Mouse (Mus musculus): ENCODE results near the gene Wdr5.

The Wdr5 gene

GRCm38 (mm10) chr2:27514639-27515328 lies at the start of gene Wdr5:
Gene Wdr5, plus strand, starts transcription at chr2:27515157.
- peak; percentile 92 for DNase-seq (ENCODE audit: low spot score)

GRCm38 (mm10) chr2:27469292-27469990 lies 45.5 kb upstream of the Wdr5 start:
- no peak for DNase-seq (ENCODE audit: low spot score)

DNA sequence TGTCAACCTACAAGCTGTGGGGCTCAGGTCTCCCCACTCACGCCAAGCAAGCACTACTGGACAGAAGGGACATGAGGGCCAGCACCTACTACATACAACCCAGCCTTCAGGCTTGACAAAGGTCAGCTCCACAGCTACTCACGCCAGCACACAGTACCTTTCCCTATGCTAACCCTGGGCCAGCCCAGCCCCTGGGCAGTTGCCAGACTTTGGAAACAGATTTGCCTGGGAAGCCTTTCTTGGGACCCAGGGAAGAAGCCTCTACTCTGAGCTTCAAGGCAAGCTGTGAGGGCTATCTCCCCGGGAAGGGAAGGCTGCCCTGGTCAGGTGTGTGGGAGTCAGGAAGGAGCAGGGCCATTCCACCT lies 45.0 kb upstream of the Wdr5 start:
- DNase-seq (ENCODE audit: low spot score) = no peak

- DNase-seq (ENCODE audit: low spot score) = no peak
These were observed 44.4 kb upstream of the Wdr5 start for GRCm38 (mm10) chr2:27470535-27470934.

DNA sequence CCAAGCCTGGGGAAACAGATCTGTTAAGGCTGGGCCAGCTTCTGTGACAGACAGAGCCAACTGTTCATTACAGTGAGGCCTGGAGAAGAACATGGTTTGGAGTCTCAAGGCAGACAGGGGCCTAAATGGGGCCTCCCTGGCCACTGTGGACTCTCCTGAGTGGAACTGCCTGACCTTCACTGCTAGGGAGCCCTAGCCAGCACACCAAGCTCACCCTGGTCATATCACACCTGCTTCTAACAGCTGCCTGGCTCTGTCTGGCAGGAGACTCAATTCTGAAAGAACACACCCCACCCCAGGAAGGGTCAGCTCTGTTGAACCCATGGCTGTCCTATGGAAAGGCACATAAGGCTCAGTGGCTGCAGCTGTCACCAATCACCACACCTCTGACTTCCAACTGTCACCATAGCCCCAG lies 43.8 kb upstream of the Wdr5 start:
- no peak for DNase-seq (ENCODE audit: low spot score)

DNA sequence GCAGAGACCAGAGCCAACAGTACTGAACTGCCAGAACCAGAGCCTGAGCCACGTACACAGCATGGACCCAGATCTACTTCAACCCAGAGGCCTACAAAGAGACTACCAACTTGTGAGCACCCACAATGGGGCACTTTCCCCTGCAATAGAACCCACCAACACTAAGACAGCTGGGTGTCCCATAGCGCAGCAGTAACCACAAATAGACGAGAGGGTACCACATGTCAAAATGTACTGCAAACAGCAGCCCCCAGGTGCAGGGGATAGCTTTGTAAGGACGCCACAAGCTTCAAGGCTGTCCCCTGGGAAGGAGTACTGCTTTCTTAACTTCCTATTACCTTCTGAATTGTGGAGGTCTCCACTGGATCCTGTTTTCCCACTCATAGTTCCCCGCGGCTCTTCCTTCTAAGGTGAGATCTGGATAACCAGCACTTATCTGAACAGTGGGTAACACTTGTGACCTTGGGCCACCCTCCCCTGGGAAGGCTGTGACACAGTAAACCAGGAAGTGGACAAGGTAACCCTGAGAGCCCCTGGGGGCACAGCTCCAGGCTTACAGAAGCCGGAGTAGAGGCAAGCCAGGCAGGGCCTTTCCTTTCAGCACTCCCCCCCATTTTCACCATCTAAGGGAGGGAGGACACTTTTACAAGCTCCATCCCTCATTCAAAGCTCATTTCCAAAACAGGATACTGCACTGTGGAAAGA lies 41.7 kb upstream of the Wdr5 start:
- no peak for DNase-seq (ENCODE audit: low spot score)

DNA sequence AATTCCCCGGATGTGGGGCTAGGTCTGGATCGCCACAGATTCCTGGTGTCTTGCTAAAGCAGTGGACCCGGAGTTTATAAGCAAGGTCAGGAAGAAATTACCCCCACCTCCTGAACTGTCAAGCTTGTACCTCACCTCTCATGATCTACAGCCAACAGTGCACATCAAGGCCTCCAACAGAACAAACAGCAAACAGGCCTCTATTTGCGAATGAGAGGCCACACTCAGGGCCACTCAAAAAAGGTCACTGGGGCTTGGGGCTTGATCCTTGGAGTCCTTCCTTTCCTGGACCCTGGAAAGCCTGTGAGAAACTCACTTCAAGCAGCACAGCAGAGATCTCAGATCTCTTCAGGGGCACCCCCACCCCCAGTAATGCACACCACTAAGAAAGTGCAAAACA lies 41.0 kb upstream of the Wdr5 start:
- DNase-seq (ENCODE audit: low spot score) = no peak

DNA sequence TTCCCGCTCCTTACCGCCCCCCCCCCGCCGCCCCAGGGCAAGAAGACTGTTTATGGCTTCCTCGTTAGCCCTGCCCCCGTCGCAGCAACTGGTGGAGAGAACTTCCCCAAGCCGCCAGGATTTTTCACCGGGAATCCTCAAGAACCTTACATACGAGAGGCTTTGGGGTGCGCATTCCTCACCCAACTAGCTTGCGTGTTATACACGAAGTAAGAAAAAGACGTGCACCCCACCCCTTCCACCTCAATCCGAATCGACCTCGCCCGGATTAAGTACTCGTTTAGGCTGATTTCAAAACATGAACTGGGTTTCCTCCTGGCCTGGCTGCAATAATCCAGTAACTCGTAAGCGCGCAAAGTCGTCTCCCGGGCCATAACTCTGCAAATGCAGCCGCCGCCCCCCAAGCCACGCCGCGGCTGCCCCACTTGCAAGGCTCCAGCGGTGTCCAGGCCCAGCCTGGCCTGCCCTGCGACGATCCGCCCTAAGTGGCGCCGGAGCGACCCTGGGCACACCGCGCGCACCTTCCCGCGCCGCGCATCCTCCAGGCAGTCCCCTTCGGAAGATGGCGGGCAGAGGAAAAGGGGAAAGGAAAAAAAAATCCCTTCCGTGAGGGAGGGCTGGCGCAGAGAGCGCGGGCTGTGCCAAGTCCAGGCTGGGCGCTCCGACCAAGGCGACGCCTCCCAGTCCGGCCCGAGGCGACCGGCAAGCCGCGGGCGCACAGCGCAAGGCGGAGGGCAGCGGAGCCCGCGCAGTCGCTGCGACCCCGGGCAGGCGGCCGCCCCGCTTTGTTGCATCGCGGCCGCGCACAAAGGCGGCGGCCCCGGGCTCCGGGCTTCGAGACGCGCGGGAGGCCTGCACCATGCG lies 40.1 kb upstream of the Wdr5 start:
- DNase-seq (ENCODE audit: low spot score) = peak; percentile 55

GRCm38 (mm10) chr2:27475495-27476302 lies 39.3 kb upstream of the Wdr5 start:
- DNase-seq (ENCODE audit: low spot score) = peak; percentile 94

- DNase-seq (ENCODE audit: low spot score) = no peak
These were observed 38.4 kb upstream of the Wdr5 start for GRCm38 (mm10) chr2:27476303-27477192.

GRCm38 (mm10) chr2:27479821-27480220 lies 35.1 kb upstream of the Wdr5 start:
- no peak for DNase-seq (ENCODE audit: low spot score)

DNA sequence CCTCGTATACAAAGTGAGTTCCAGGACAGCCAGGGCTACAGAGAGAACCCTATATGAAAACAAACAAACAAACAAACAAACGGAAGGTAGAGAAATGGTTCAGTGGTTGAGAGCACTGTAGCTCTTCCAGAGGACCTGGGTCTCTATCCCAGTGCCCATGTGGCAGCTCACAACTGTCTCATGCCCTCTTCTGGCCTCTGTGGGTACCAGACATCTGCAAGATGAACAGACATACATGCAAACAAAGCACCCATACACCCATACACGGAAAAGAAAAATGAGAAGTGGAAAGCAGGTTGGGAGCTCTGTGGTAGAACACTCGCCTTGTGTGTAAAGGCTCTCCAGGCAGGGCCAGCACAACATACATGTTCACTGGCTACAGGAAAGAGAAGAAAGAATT lies 34.6 kb upstream of the Wdr5 start:
- DNase-seq (ENCODE audit: low spot score) = no peak

- no peak for DNase-seq (ENCODE audit: low spot score)
These were observed 32.6 kb upstream of the Wdr5 start for GRCm38 (mm10) chr2:27482265-27482861.

DNA sequence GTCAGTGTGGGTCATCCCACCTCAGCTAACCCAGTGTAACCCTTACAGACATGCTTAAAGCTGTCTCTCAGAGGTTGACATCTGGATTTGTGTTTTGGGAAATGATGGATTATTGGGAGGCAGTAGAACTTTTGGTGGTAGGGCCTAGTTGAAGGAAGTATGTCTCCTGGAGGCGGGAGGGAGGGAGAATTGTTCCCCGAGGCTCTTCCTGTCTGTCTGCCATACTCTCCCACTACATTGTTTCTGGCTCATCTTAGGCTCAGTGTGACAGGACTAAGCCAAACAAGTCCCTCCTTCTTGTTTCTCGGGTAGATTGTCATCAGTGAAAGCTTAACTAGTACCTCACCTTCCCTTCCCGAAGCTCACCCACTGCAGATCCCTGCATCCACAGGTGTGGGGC lies 28.2 kb upstream of the Wdr5 start:
- DNase-seq (ENCODE audit: low spot score) = no peak

DNA sequence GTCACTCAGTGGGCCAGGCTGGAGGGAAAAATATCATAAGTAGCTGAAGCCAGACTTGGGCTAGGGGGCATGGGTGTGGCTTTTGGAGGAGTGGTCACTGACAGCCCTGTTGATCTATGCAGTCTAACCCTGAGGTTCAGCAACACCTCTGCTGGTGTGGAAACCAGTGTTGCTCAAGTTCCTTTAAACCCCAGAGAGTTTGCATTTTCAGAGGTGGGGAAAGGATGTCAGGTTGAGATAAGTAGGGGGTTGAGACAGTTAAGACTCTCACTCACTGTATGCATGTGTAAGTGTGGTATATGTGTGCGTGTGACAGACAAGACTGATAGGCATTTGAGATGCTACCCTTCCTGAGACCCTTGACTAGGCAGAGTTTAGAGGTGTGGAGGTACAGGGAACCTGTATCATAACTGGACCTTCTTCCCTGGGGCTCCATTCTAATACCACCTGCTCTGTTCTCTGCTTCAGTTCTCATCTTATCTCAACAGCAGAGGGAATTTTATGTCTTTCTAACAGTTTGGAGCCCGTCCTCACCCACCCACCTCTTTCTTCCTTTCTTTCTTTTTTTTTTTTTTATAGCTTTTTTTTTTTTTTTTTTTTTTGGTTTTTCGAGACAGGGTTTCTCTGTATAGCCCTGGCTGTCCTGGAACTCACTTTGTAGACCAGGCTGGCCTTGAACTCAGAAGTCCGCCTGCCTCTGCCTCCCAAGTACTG lies 27.5 kb upstream of the Wdr5 start:
- no peak for DNase-seq (ENCODE audit: low spot score)

GRCm38 (mm10) chr2:27488362-27488761 lies 26.6 kb upstream of the Wdr5 start:
- DNase-seq (ENCODE audit: low spot score) = no peak

GRCm38 (mm10) chr2:27490939-27491338 lies 24.0 kb upstream of the Wdr5 start:
- no peak for DNase-seq (ENCODE audit: low spot score)

DNA sequence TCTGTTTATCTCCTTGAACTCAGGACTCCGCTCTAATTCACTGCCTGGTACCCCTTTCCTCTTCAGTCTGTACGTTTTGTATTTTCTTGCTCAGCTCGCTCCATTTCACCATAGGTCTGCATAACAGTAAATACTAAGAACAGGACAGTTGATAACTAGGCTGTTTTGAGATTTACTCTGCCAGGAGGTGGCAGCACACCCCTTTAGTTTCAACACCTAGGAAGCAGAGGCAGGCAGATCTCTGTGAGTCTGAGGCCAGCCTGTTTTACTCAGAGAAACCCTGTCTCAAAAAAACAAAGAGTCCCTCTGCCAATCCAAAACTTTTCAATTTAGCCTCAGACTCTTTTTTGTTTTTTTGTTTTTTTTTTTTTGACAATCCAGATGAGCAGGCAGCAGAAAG lies 21.0 kb upstream of the Wdr5 start:
- DNase-seq (ENCODE audit: low spot score) = no peak

GRCm38 (mm10) chr2:27496391-27497028 lies 18.4 kb upstream of the Wdr5 start:
- no peak for DNase-seq (ENCODE audit: low spot score)

All from MN1 (cell line).